Mouse (Mus musculus) liver, embryonic 16.5 days (tissue): ENCODE measurements at regions not wholly inside any gene's neighbourhood (a gene's known extent, or its start where the extent isn't known, plus 50 kb on each side); places are given as distances from the start of the nearest gene placed in this dataset.

Source experiments
- ATAC-seq: fragments of 200-750 bp; cut with Nextera tagmentation; 2 replicates; pipeline ENCODE4 v1.8.0; 2017; ENCODE audit warnings: low read depth, mild to moderate bottlenecking, moderate number of reproducible peaks, moderate library complexity
- H3K27ac ChIP-seq: fragments of 300-500 bp; sonication (generic); 2 replicates; pipeline ENCODE4 v1.5.1; 2014; ENCODE audit warnings: mild to moderate bottlenecking, low read length
- H3K27me3 ChIP-seq: fragments of 300-500 bp; sonication (generic); 2 replicates; pipeline ENCODE4 v1.6.1; 2014; ENCODE audit warnings: low read depth, low read length, mixed read lengths; ENCODE audit not compliant: control insufficient read depth, insufficient read depth
- H3K36me3 ChIP-seq: fragments of 300-500 bp; sonication (generic); 2 replicates; pipeline ENCODE4 v1.6.1; 2014; ENCODE audit warnings: mild to moderate bottlenecking; ENCODE audit not compliant: control insufficient read depth, insufficient read depth
- H3K4me1 ChIP-seq: fragments of 300-500 bp; sonication (generic); 2 replicates; pipeline ENCODE4 v1.6.1; 2014; ENCODE audit warnings: low read depth, low read length, mixed read lengths; ENCODE audit not compliant: control insufficient read depth
- H3K4me2 ChIP-seq: fragments of 300-500 bp; sonication (generic); 2 replicates; pipeline ENCODE4 v1.6.1; 2014; ENCODE audit warnings: low read depth, low read length, mixed read lengths
- H3K4me3 ChIP-seq: fragments of 300-500 bp; sonication (generic); 2 replicates; pipeline ENCODE4 v1.5.1; 2014; ENCODE audit warnings: low read depth, mild to moderate bottlenecking, low read length
- H3K9ac ChIP-seq: fragments of 300-500 bp; sonication (generic); 2 replicates; pipeline ENCODE4 v1.6.1; 2014; ENCODE audit warnings: low read depth, low read length
- H3K9me3 ChIP-seq: fragments of 300-500 bp; sonication (generic); replicated peaks from 2 replicates; pipeline ENCODE4 v1.6.1; 2016; ENCODE audit warnings: low read length; ENCODE audit not compliant: control insufficient read depth
- WGBS: fragments of 180-500 bp; shearing (Covaris S2); extraction: QIAGEN DNeasy Blood & Tissue Kit; methylation state at CpG from one replicate; pipeline ENCODE4 v1.1.7; 2014; ENCODE audit not compliant: insufficient replicate concordance; 5-methylcytosine and 5-hydroxymethylcytosine counted together

DNA sequence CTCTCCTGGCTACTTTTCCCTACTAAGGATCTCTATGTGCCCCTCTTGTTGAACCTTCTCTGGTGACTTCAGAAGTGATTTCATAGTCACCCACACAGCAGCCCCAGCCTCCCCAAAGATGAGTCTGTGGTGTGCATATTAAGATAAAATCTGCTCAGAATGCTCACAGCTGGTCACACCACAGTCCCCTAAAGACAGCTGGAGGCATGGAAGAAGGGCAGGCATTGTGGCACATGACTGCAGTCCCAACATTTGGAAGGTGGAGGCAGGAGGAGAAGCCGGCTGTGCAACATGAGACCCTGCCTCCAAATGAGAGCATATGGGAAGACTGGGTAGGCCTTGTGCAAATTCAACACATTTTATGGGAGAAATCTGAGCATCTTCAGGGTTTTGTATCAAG lies 70.0 kb upstream of the Cplx2 start:
- ATAC-seq: no peak
- Histone ChIP-seq H3K4me3 (no peak overlapping the region), H3K9me3 (no peaks in the 10 kb centered on the region), H3K9ac (no peak overlapping the region), H3K4me2 (no peak overlapping the region), H3K4me1 (no peaks in the 10 kb centered on the region), H3K36me3 (no peaks in the 10 kb centered on the region), H3K27ac (no peak overlapping the region), H3K27me3 (peaks cover 31% of the 10 kb centered on the region)
- WGBS: 67% methylated on average over 1 of the region's 1 CpGs

DNA sequence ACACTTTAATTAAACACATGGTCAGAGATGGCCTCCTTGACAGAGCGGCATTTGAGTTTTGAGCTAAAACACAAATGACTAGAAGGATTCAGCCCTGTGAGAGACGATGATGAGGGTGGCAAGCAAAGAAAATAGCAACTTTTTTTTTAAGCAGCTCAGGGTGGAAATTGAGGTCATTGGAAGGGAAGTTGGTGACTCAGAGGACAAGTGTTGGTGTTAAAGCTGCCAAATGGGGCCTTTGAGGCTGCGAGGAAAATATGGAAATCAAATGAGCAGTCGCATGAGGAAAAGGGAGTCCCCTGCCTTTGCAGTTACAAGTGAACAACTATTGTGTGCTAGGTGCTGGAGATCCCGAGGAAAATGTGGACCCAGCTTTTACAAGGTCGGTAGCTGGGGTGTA lies 69.5 kb upstream of the Cplx2 start:
- no peak overlapping the region for H3K4me3 ChIP-seq
- H3K4me1 ChIP-seq: no peaks in the 10 kb centered on the region
- no peak overlapping the region for H3K4me2 ChIP-seq
- peaks cover 31% of the 10 kb centered on the region for H3K27me3 ChIP-seq
- ATAC-seq: no peak
- no peak overlapping the region for H3K9ac ChIP-seq
- H3K36me3 ChIP-seq: no peaks in the 10 kb centered on the region
- H3K9me3 ChIP-seq: no peaks in the 10 kb centered on the region
- 28% methylated on average over 6 of the region's 6 CpGs for WGBS
- no peak overlapping the region for H3K27ac ChIP-seq

DNA sequence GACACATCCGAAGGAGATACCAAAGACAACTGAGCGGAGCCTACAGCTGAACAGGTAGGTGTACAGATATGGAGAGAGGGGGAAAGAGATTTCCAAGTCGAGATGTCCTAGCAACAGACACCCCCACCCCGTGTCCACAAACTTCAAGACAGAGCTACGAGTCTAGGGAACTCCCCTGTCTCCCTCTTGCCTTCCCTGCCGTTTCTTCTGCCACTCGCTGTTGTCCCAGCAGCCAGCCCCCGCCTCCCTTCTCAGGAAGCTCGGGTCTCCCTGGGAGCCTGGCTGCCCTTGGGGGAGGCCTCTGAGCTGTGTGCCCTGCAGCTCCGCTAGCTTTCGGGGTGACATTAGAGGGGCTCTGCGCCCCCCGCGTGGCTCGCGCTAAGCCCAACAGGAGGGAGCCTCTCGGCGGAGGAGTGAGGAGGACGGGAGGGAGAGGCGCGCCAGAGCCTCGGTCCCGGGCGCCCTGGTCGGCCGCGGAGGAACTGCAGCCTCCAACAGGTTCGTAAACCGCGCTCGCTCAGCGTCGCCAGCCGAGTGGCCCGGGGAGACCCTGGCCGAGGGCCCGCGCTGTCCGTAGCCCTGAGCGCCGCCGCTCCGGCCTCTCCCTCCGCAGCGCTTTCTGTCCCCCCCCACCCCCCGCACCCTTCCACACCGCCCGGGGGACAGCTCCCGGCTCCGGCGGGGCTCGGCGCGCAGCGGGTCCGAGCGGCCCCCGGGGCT lies 68.6 kb upstream of the Cplx2 start:
- Histone ChIP-seq H3K36me3 (no peaks in the 10 kb centered on the region), H3K9ac (peak overlapping the region; percentile 47), H3K4me2 (peak overlapping the region; percentile 70), H3K4me3 (peak overlapping the region; percentile 59), H3K27ac (peak overlapping the region; percentile 59), H3K27me3 (peaks cover 31% of the 10 kb centered on the region), H3K4me1 (no peaks in the 10 kb centered on the region), H3K9me3 (no peaks in the 10 kb centered on the region)
- ATAC-seq: peak; percentile 35; the same call in 1 of the 2 replicates
- 2% methylated on average over 37 of the region's 58 CpGs for WGBS

DNA sequence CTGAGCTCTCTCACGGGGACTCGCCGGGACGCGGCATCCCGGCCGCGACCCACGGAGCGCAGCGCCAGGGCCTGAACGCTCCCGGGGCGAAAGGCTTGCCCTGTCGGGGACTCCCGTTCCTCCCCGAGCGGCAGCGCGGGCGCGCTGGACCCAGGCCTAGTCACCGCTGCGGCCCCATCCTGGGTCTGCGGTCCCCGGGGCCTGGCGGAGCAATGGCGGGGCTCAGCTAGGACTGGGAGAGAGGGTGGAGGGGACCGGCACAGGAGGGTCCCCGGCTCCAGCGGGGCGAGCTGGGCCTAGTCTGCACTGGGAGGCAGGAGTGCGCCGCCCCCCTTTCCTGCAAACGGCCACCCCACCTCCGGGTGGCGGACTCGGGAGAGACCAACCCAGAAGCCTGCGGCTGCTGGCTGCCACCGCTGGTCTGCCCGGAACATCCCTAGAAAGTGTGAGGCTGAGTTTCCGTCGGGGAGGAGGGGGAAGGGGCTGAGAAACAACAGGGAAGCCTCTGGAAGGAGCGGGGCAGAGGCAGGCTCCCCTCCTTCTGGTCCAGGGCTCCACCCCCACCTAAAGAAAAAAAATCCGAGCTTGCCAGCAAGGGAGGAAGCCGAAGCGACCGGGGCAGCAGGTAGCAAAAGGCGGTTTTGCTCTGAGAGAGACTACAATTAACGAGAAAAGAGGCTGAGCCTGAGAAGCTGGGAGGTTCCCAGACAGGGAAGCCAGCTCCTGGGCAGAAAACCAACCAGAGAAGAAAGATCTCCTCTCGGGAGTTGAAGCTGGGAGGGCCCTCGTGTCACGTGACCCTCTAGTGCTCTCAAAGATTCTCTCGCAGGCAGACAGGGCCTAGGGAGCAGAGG lies 67.9 kb upstream of the Cplx2 start:
- ATAC-seq: peak; percentile 45; the same call in 1 of the 2 replicates
- Histone ChIP-seq H3K27ac (peak overlapping the region; percentile 59), H3K36me3 (no peaks in the 10 kb centered on the region), H3K4me3 (peak overlapping the region; percentile 59), H3K27me3 (peaks cover 31% of the 10 kb centered on the region), H3K9ac (peak overlapping the region; percentile 47), H3K9me3 (no peaks in the 10 kb centered on the region), H3K4me1 (no peaks in the 10 kb centered on the region), H3K4me2 (peak overlapping the region; percentile 70)
- WGBS: under 1% methylated on average over 44 of the region's 54 CpGs

DNA sequence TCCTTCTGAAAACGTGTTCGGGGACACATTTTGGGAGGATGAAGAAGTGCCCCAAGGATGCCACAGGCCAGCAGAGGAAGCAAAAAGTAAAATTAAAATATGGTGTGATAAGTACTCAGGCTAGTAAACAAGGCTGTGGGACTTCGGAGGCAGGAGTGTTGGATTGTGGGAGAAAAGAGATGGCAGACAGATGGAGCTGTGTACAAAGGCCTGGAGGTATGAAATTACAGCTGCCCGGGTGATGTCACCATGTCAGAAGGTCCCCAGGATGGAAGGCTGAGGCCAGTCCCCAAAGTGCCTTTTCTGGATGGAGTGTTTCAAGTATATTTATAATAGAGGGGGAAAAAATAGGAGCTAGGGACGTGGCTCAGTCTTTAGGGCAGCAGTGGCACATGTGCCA lies 66.9 kb upstream of the Cplx2 start:
- Histone ChIP-seq H3K27ac (no peak overlapping the region), H3K9ac (no peak overlapping the region), H3K4me2 (no peak overlapping the region)

DNA sequence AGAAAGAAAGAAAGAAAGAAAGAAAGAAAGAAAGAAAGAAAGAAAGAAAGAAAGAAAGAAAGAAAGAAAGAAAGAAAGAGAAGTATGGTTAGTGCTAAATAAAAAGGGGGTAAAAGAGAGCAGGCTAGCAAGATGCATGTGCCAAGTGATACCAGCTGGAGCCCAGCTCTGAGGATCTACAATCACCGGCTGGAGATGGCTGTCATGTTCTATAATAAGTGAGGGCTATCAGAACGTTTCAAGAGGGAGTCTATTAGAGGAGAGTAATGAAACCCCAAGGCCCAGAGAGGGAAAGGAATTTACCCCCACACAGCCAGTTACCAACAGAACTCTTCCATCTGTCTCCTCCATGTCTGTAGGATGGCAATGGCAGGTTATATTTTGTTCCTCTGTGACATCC lies 62.6 kb upstream of the Cplx2 start:
- Histone ChIP-seq H3K4me2 (no peak overlapping the region), H3K9me3 (no peaks in the 10 kb centered on the region), H3K27ac (no peak overlapping the region), H3K36me3 (no peaks in the 10 kb centered on the region), H3K4me3 (no peak overlapping the region), H3K4me1 (no peaks in the 10 kb centered on the region), H3K27me3 (peaks cover 5% of the 10 kb centered on the region), H3K9ac (no peak overlapping the region)
- 29% methylated on average over 2 of the region's 2 CpGs for WGBS
- no peak for ATAC-seq

More for the DNA sequence above, 66.9 kb upstream of the Cplx2 start:
- H3K36me3 ChIP-seq: no peaks in the 10 kb centered on the region
- no peak for ATAC-seq
- no peak overlapping the region for H3K4me3 ChIP-seq
- H3K9me3 ChIP-seq: no peaks in the 10 kb centered on the region
- WGBS: 55% methylated on average over 5 of the region's 5 CpGs
- H3K4me1 ChIP-seq: no peaks in the 10 kb centered on the region
- H3K27me3 ChIP-seq: peaks cover 31% of the 10 kb centered on the region

DNA sequence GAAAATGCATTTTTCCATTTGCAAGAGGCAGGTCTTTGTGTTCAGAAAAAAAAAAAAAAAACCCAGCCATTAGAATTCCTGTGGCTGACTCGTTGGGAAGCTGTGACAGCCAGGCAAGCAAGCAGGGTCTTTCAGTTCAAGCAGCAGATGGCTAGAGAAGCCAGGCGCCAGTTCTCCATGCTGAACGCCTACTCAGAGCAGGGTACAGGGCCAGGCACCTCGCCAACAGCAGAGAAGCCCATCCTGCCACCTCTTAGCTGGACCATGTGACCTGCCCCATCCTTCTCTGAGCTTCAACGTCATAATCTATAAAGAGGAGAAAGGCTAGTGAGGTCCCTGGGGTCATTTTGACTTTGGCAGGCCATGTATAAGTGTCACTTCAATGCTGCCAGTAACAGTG lies 61.8 kb upstream of the Cplx2 start:
- Histone ChIP-seq H3K27ac (no peak overlapping the region), H3K9ac (no peak overlapping the region), H3K4me1 (no peaks in the 10 kb centered on the region), H3K9me3 (no peaks in the 10 kb centered on the region), H3K4me3 (no peak overlapping the region), H3K4me2 (no peak overlapping the region), H3K27me3 (no peaks in the 10 kb centered on the region), H3K36me3 (no peaks in the 10 kb centered on the region)
- 34% methylated on average over 5 of the region's 5 CpGs for WGBS
- no peak for ATAC-seq

DNA sequence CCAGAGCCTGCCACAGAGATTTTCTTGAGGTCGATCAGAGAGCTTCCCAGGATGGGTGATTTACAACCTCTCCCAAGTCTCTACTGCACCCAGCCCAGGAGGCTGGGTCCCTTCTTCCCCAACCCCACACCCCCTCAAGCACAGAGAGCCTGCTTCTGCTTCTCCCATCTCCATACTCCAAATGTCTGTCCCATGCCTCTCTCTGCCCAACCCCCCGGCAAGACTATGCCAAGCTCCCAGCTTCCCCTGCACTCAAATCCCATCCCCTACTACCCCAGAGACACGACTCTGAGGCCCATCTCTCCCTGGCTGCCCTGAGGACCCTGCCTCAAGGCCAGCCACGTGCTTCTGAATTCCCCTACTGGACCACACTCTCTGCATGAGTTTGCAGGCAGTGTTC lies 61.0 kb upstream of the Cplx2 start:
- 44% methylated on average over 4 of the region's 4 CpGs for WGBS
- Histone ChIP-seq H3K27me3 (no peaks in the 10 kb centered on the region), H3K27ac (no peak overlapping the region), H3K4me2 (no peak overlapping the region), H3K36me3 (no peaks in the 10 kb centered on the region), H3K9ac (no peak overlapping the region), H3K4me1 (no peaks in the 10 kb centered on the region), H3K9me3 (no peaks in the 10 kb centered on the region), H3K4me3 (no peak overlapping the region)
- no peak for ATAC-seq
